Mouse (Mus musculus) midbrain, embryonic 15.5 days (tissue): ENCODE measurements at regions not wholly inside any gene's neighbourhood (a gene's known extent, or its start where the extent isn't known, plus 50 kb on each side); places are given as distances from the start of the nearest gene placed in this dataset.

ENCODE experiments used
- ATAC-seq: fragments of 200-750 bp; cut with Nextera tagmentation; replicated peaks from 2 replicates; pipeline ENCODE4 v1.8.0; 2017; ENCODE audit warnings: moderate TSS enrichment
- H3K27ac ChIP-seq: fragments of 300-500 bp; sonication (generic); 2 replicates; pipeline ENCODE4 v1.5.1; 2015; ENCODE audit warnings: mild to moderate bottlenecking, inconsistent platforms
- H3K27me3 ChIP-seq: fragments of 300-500 bp; sonication (generic); replicated peaks from 2 replicates; pipeline ENCODE4 v1.6.1; 2015; ENCODE audit warnings: inconsistent platforms
- H3K36me3 ChIP-seq: fragments of 300-500 bp; sonication (generic); replicated peaks from 2 replicates; pipeline ENCODE4 v1.6.1; 2015; ENCODE audit warnings: inconsistent platforms
- H3K4me1 ChIP-seq: fragments of 300-500 bp; sonication (generic); 2 replicates; pipeline ENCODE4 v1.6.1; 2015; ENCODE audit warnings: inconsistent platforms
- H3K4me2 ChIP-seq: fragments of 300-500 bp; sonication (generic); 2 replicates; pipeline ENCODE4 v1.6.1; 2015; ENCODE audit warnings: inconsistent platforms, mild to moderate bottlenecking, moderate library complexity
- H3K4me3 ChIP-seq: fragments of 300-500 bp; sonication (generic); 2 replicates; pipeline ENCODE4 v1.5.1; 2015; ENCODE audit warnings: mild to moderate bottlenecking, inconsistent platforms
- H3K9ac ChIP-seq: fragments of 300-500 bp; sonication (generic); 2 replicates; pipeline ENCODE4 v1.6.1; 2015; ENCODE audit warnings: mild to moderate bottlenecking, inconsistent platforms
- H3K9me3 ChIP-seq: fragments of 300-500 bp; sonication (generic); 2 replicates; pipeline ENCODE4 v1.6.1; 2016; ENCODE audit warnings: inconsistent platforms
- WGBS: fragments of 180-500 bp; shearing (Covaris S2); methylation state at CpG from one replicate; pipeline ENCODE4 v1.1.7; 2015; ENCODE audit warnings: mixed read lengths; 5-methylcytosine and 5-hydroxymethylcytosine counted together

- H3K4me2 ChIP-seq, result no peak overlapping the region
- no peak overlapping the region for H3K4me3 ChIP-seq
- H3K4me1 ChIP-seq, result 0 out of 2 replicates have a peak, but pooled peaks cover 9% of the 10 kb centered on the region
- H3K27me3 ChIP-seq, result no peaks in the 10 kb centered on the region
- H3K9ac ChIP-seq, result no peak overlapping the region
- no peaks in the 10 kb centered on the region for H3K36me3 ChIP-seq
- no peak overlapping the region for H3K27ac ChIP-seq
- no peak for ATAC-seq
- WGBS, result 67% methylated on average over 3 of the region's 3 CpGs
- no peaks in the 10 kb centered on the region for H3K9me3 ChIP-seq
These were observed 189.4 kb downstream of the Atp23 start for GRCm38 (mm10) chr10:126711758-126712157.

GRCm38 (mm10) chr10:126709219-126709917, 191.8 kb downstream of the Atp23 start:
- no peak overlapping the region for H3K4me3 ChIP-seq
- ATAC-seq, result no peak
- H3K27me3 ChIP-seq, result no peaks in the 10 kb centered on the region
- H3K4me1 ChIP-seq, result 0 out of 2 replicates have a peak, but pooled peaks cover 9% of the 10 kb centered on the region
- peak overlapping the region; percentile 64 for H3K27ac ChIP-seq
- H3K9me3 ChIP-seq, result no peaks in the 10 kb centered on the region
- WGBS, result 54% methylated on average over 14 of the region's 14 CpGs
- no peak overlapping the region for H3K4me2 ChIP-seq
- no peak overlapping the region for H3K9ac ChIP-seq
- H3K36me3 ChIP-seq, result no peaks in the 10 kb centered on the region

GRCm38 (mm10) chr10:126708730-126709129, 192.4 kb downstream of the Atp23 start:
- Histone ChIP-seq H3K36me3 (no peaks in the 10 kb centered on the region), H3K4me2 (no peak overlapping the region)

GRCm38 (mm10) chr10:126708215-126708614, 192.9 kb downstream of the Atp23 start:
- Histone ChIP-seq H3K9ac (no peak overlapping the region), H3K27ac (no peak overlapping the region), H3K4me2 (no peak overlapping the region), H3K4me1 (0 out of 2 replicates have a peak, but pooled peaks cover 9% of the 10 kb centered on the region), H3K9me3 (no peaks in the 10 kb centered on the region), H3K36me3 (no peaks in the 10 kb centered on the region), H3K4me3 (no peak overlapping the region), H3K27me3 (no peaks in the 10 kb centered on the region)
- WGBS, result 63% methylated on average over 4 of the region's 4 CpGs
- ATAC-seq, result no peak

More at GRCm38 (mm10) chr10:126708730-126709129, 192.4 kb downstream of the Atp23 start:
- Histone ChIP-seq H3K9ac (no peak overlapping the region), H3K9me3 (no peaks in the 10 kb centered on the region), H3K27ac (peak overlapping the region; percentile 64), H3K4me1 (0 out of 2 replicates have a peak, but pooled peaks cover 9% of the 10 kb centered on the region), H3K4me3 (no peak overlapping the region), H3K27me3 (no peaks in the 10 kb centered on the region)
- WGBS, result 31% methylated on average over 4 of the region's 4 CpGs
- no peak for ATAC-seq

GRCm38 (mm10) chr10:126697086-126697485, 204.1 kb downstream of the Atp23 start:
- Histone ChIP-seq H3K4me2 (no peak overlapping the region), H3K36me3 (no peaks in the 10 kb centered on the region), H3K27me3 (no peaks in the 10 kb centered on the region), H3K9me3 (no peaks in the 10 kb centered on the region), H3K9ac (no peak overlapping the region), H3K4me1 (0 out of 2 replicates have a peak, but pooled peaks cover 3% of the 10 kb centered on the region), H3K4me3 (no peak overlapping the region), H3K27ac (no peak overlapping the region)
- WGBS, result 85% methylated on average over 10 of the region's 10 CpGs
- no peak for ATAC-seq

- Histone ChIP-seq H3K9me3 (no peaks in the 10 kb centered on the region), H3K9ac (no peak overlapping the region), H3K4me3 (no peak overlapping the region), H3K4me2 (no peak overlapping the region), H3K36me3 (no peaks in the 10 kb centered on the region), H3K27ac (no peak overlapping the region), H3K27me3 (no peaks in the 10 kb centered on the region), H3K4me1 (no peaks in the 10 kb centered on the region)
- WGBS, result 53% methylated on average over 25 of the region's 25 CpGs
- no peak for ATAC-seq
These were observed 210.1 kb downstream of the Atp23 start for GRCm38 (mm10) chr10:126690914-126691673.

GRCm38 (mm10) chr10:126680275-126681184, 220.6 kb downstream of the Atp23 start:
- H3K27me3 ChIP-seq, result no peaks in the 10 kb centered on the region
- peaks cover 9% of the 10 kb centered on the region for H3K4me1 ChIP-seq
- 0 out of 2 replicates have a peak, but pooled peaks have one; percentile 30 for ATAC-seq
- no peaks in the 10 kb centered on the region for H3K36me3 ChIP-seq
- H3K9ac ChIP-seq, result no peak overlapping the region
- WGBS, result 10% methylated on average over 12 of the region's 12 CpGs
- no peak overlapping the region for H3K27ac ChIP-seq
- H3K9me3 ChIP-seq, result no peaks in the 10 kb centered on the region
- no peak overlapping the region for H3K4me3 ChIP-seq
- H3K4me2 ChIP-seq, result peak overlapping the region; percentile 18; the same call in 1 of the 2 replicates

GRCm38 (mm10) chr10:126679224-126680120, 221.7 kb downstream of the Atp23 start:
- H3K4me3 ChIP-seq, result peak overlapping the region; percentile 16; the same call in 1 of the 2 replicates
- H3K4me1 ChIP-seq, result peaks cover 9% of the 10 kb centered on the region
- no peaks in the 10 kb centered on the region for H3K36me3 ChIP-seq
- no peak overlapping the region for H3K27ac ChIP-seq
- H3K4me2 ChIP-seq, result peak overlapping the region; percentile 45
- no peak overlapping the region for H3K9ac ChIP-seq
- H3K27me3 ChIP-seq, result no peaks in the 10 kb centered on the region
- no peak; the same call in 1 of the 2 replicates for ATAC-seq
- no peaks in the 10 kb centered on the region for H3K9me3 ChIP-seq
- 19% methylated on average over 25 of the region's 25 CpGs for WGBS

- H3K4me3 ChIP-seq, result no peak overlapping the region
- no peaks in the 10 kb centered on the region for H3K9me3 ChIP-seq
- no peaks in the 10 kb centered on the region for H3K36me3 ChIP-seq
- no peak overlapping the region for H3K9ac ChIP-seq
- H3K27me3 ChIP-seq, result no peaks in the 10 kb centered on the region
- no peak for ATAC-seq
- H3K4me2 ChIP-seq, result no peak overlapping the region
- no peak overlapping the region for H3K27ac ChIP-seq
- no peaks in the 10 kb centered on the region for H3K4me1 ChIP-seq
- WGBS, result 29% methylated on average over 5 of the region's 5 CpGs
These were observed 227.7 kb downstream of the Atp23 start for GRCm38 (mm10) chr10:126673437-126673836.

- H3K9me3 ChIP-seq, result no peaks in the 10 kb centered on the region
- 0 out of 2 replicates have a peak, but pooled peaks cover 6% of the 10 kb centered on the region for H3K4me1 ChIP-seq
- ATAC-seq, result 0 out of 2 replicates have a peak, but pooled peaks have one; percentile 63
- WGBS, result 58% methylated on average over 13 of the region's 13 CpGs
- no peak overlapping the region for H3K9ac ChIP-seq
- H3K4me3 ChIP-seq, result no peak overlapping the region
- no peak overlapping the region for H3K27ac ChIP-seq
- no peaks in the 10 kb centered on the region for H3K27me3 ChIP-seq
- no peaks in the 10 kb centered on the region for H3K36me3 ChIP-seq
- no peak overlapping the region for H3K4me2 ChIP-seq
These were observed 236.6 kb downstream of the Atp23 start for GRCm38 (mm10) chr10:126664408-126665083.
